Mouse (Mus musculus): Measurements from ENCODE around the gene Parp14.

Gene Parp14

DNA sequence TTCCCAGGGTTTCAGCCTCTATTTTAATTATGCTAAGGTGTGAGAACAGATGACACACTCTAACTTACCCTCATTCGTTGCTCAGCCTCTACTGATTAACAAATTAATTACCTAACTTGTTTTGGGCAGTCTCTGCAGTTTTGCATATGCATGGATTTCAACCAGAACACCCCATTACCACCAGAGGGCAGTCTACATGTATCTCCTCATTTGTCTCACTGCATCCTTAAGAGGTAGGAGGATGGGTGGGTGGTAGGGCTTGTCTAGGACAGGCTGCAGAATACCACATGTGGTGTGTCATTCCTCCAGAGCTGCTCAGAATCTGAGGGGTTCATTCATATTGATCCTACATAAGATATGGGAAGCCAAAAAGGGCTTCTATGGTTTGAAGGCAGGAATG is 31.7 kb downstream of the Parp14 start:
- H3K27me3 ChIP-seq (ENCODE audit: control insufficient read depth, insufficient read depth, low read length, poor library complexity, severe bottlenecking) = no peaks in the 10 kb centered on the region
- peaks cover 23% of the 10 kb centered on the region for H3K36me3 ChIP-seq (ENCODE audit: control insufficient read depth, insufficient read depth, low read length, poor library complexity, severe bottlenecking)
- peak; percentile 72 for DNase-seq (ENCODE audit: low read depth, low spot score)

DNA sequence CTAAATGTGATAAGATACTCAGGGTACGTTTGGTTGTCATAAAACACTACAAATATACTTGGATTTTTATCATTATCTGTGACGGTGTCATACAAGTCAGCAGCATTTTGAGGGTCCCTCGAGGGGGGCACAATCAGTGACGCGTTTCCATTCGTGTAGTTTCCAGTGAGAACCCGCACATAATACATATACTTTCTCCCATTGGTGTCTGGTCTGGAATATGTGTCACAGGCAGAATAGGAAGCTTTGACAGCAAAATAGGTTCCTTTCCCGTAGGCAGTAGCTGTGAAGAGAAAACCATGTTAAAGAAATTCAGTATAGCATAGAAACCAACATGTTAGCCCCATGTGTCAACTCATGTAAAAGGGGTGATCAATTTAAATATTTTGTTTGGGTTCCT is 36.7 kb downstream of the Parp14 start:
- H3K27me3 ChIP-seq (ENCODE audit: control insufficient read depth, insufficient read depth, low read length, poor library complexity, severe bottlenecking) = no peaks in the 10 kb centered on the region
- DNase-seq (ENCODE audit: low read depth, low spot score) = no peak
- peaks cover 19% of the 10 kb centered on the region for H3K36me3 ChIP-seq (ENCODE audit: control insufficient read depth, insufficient read depth, low read length, poor library complexity, severe bottlenecking)

DNA sequence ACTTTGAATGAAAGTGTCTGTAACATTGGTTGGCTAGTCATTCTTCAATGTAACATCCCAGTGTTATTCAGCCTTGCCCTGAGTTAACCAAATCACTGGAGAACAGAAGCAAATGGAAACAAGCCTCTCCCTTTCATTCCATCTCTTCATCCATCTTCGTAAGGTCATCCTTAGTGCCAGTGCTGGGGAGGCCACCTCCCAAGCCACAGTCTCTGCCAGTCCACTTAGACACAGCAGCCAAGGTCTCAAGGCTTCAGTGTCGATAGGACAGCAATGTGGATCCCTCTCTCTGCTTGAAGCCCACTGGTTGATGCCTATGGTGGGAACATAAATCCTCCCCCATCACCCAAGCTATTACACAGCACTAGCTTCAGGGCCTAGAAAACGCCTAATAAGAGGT is 38.4 kb downstream of the Parp14 start:
- H3K27me3 ChIP-seq (ENCODE audit: control insufficient read depth, insufficient read depth, low read length, poor library complexity, severe bottlenecking) = no peaks in the 10 kb centered on the region
- H3K36me3 ChIP-seq (ENCODE audit: control insufficient read depth, insufficient read depth, low read length, poor library complexity, severe bottlenecking) = peaks cover 15% of the 10 kb centered on the region
- no peak for DNase-seq (ENCODE audit: low read depth, low spot score)

DNA sequence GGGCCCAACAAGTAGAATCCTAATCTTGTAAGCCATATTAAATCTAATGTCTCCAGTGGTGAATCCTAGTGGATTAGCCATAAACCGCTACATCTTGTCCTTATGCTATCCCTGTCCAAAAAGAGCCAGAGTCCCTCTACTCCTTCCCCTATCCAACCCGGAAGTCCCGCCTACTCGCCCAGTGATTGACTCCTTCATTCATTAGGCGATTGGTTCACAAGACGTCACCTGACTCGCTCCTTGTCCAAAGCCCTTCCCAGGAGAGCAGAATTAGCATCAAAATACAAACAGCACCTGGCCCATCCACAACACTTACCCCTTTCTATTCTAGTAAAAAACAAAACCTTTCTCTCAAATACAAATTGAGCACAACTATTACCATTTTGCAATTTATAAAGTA is 41.3 kb downstream of the Parp14 start:
- H3K27me3 ChIP-seq (ENCODE audit: control insufficient read depth, insufficient read depth, low read length, poor library complexity, severe bottlenecking) = no peaks in the 10 kb centered on the region
- H3K36me3 ChIP-seq (ENCODE audit: control insufficient read depth, insufficient read depth, low read length, poor library complexity, severe bottlenecking) = peaks cover 8% of the 10 kb centered on the region
- DNase-seq (ENCODE audit: low read depth, low spot score) = no peak

DNA sequence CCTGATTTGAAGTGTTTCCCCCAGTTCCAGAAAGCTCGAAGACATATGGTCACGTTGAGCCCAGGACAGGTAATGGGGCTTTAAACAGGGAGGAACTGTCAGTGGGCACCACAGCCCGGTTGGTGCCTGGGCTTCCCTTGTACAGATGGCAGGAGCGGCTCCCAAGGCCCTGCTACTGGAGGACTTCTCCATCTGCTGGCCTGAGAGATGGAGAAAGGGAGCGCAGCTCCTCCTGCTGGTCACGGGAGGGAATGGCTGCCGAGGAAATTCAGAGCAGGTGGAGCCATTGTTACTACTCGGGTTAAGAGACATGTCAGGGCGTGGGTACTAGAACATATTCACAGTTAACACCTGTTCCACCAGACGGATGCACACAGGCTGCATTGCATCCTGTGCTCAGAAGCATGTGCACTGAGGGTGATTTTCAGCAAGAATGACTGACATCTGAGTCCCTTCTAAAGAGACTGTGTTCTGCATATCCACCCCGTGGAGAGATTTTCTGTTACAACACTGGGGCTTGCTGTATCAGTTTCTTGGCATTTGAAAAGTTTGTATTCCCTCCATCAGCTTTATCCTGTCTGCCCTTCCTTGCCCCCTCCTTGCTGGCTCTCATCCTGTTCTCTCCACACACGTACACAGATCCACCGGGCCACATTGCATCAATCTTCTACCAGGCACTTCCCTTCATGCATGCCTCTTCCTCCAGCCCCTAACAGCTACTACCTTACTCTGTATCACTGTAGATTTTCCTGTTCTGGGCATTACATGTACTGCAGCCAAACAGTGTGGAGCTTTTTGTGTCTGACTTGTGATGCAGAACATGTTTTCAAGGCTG is 53.9 kb downstream of the Parp14 start:
- peak; percentile 83 for DNase-seq (ENCODE audit: low read depth, low spot score)
- Histone ChIP-seq H3K36me3 (ENCODE audit: control insufficient read depth, insufficient read depth, low read length, poor library complexity, severe bottlenecking) (peaks cover 4% of the 10 kb centered on the region; the same call in 1 of the 2 replicates), H3K27me3 (ENCODE audit: control insufficient read depth, insufficient read depth, low read length, poor library complexity, severe bottlenecking) (no peaks in the 10 kb centered on the region)

DNA sequence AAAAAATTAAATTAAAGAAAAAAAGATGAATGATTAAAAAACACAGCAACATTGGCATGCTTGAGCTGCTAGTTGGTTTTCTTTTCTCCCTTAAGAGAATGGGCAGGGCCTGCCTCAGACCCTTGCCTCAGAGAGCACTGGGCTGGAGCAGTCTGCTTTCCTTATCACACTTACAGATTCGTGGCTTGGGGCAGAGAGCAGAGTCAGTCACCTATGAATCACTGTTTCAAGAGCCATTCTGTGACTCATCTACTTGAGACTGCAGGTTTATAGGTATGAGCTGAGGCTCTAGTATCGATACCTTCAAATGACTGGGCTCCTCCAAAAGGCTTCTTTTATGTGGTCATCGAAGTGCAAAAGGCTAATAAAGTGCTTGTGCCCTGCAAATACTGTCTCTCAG is 58.2 kb downstream of the Parp14 start:
- Histone ChIP-seq H3K27me3 (ENCODE audit: control insufficient read depth, insufficient read depth, low read length, poor library complexity, severe bottlenecking) (no peaks in the 10 kb centered on the region), H3K36me3 (ENCODE audit: control insufficient read depth, insufficient read depth, low read length, poor library complexity, severe bottlenecking) (peaks cover 2% of the 10 kb centered on the region; the same call in 1 of the 2 replicates)
- no peak for DNase-seq (ENCODE audit: low read depth, low spot score)

DNA sequence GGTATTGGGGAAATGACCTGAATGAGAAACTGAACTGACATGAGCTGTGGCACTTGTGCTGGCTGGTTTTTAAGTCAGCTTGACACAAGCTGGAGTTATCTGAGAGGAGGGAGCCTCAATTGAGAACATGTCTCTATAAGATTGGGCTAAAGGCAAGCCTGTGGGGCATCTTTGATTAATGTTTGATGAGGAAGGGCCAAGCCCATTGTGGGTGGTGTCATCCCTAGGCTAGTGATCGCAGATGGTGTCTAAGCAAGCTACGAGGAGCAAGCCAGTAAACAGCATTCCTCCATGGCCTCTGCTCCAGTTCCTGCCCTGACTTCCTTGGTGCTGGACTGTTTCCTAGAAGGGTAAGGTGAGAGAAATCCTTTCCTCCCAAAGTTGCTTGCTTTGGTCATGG is 62.5 kb downstream of the Parp14 start:
- no peaks in the 10 kb centered on the region for H3K27me3 ChIP-seq (ENCODE audit: control insufficient read depth, insufficient read depth, low read length, poor library complexity, severe bottlenecking)
- no peak for DNase-seq (ENCODE audit: low read depth, low spot score)
- H3K36me3 ChIP-seq (ENCODE audit: control insufficient read depth, insufficient read depth, low read length, poor library complexity, severe bottlenecking) = peaks cover 2% of the 10 kb centered on the region

DNA sequence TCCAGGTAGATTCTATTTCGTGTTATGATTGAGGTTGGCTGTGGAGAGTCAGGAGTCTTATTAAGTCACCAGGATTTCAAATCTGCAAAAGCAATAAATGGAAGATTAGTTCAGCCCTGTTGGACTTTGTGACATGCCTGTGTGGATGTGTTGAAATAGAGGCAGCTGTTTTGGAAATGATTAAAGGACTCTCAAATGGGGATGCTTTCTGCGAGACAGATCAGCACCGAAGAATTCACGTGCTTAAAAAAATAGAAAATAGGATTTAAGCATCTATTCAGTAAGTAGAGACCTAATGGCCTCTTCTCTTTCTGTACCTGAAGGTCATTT is 63.7 kb downstream of the Parp14 start:
- no peaks in the 10 kb centered on the region for H3K27me3 ChIP-seq (ENCODE audit: control insufficient read depth, insufficient read depth, low read length, poor library complexity, severe bottlenecking)
- DNase-seq (ENCODE audit: low read depth, low spot score) = no peak
- H3K36me3 ChIP-seq (ENCODE audit: control insufficient read depth, insufficient read depth, low read length, poor library complexity, severe bottlenecking) = peaks cover 2% of the 10 kb centered on the region

DNA sequence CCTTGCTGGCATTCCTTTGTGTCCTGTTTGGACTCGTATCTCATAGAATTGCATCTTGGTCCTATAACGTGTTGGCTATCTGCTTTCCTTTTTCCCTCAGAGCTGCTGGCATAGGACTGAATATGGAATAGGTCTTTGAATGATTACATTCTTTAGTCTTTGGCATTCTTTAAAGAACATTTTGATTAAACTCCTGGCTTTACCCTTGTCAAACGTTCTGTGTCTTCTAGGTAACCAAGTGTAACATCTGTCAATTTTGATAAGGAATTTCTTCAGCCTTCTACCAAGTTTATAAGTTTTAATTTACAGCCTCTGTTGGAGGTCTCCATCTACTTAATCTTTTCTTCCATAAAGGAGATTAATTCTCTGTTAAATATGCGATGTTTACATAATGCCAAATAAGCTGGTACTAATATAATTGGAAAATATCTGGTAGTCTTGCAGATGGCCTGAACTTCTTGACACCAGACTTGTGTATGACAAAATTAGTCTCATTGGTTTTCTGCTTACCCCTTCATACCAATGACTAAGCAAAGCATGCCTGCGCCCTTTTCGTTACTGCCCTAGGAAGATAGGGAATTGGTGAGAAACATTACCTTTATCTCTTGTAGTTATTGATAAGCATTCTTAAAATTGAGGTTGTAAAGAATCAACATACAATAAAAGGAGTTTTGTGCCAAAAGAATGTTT is 64.2 kb downstream of the Parp14 start:
- DNase-seq (ENCODE audit: low read depth, low spot score) = no peak
- Histone ChIP-seq H3K27me3 (ENCODE audit: control insufficient read depth, insufficient read depth, low read length, poor library complexity, severe bottlenecking) (no peaks in the 10 kb centered on the region), H3K36me3 (ENCODE audit: control insufficient read depth, insufficient read depth, low read length, poor library complexity, severe bottlenecking) (peaks cover 2% of the 10 kb centered on the region)

DNA sequence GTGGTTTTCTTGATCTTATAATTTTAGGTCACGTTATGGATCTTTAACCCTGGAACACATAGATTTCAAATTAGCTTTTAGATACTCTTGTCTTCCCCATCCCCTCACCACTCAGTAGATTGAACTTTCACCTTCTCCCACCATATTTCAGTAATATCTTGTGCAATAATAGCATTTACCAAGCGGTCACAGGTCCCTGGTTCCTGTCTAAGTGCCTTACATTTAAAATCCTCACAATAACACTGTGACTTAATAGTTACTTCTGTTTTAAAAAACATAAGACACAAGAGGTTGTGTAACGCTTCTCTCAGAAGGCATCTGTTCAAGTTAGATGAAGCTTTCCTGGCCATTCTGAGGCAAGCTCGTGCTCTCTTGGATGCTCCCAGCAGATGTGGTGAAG is 67.6 kb downstream of the Parp14 start:
- no peaks in the 10 kb centered on the region for H3K27me3 ChIP-seq (ENCODE audit: control insufficient read depth, insufficient read depth, low read length, poor library complexity, severe bottlenecking)

DNA sequence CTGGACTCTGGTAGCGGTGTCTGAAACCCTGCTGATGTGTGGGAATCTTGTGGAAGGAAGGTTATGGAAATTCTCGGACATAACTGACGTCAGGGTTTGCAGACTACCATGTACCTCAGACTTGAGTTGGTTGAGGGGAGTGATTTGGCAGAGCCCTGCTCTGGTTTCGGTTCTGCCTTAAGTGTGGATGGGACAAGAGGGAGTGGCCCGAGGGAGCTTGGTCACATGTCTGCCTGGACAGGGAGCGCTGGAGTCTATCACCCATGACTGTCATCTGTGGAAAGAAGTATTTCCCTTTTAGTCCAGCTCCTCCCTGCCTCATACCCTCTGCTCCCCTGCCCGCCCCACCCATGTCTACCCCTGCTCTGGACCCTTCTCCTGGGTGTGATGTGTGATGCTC is 69.2 kb downstream of the Parp14 start:
- H3K27me3 ChIP-seq (ENCODE audit: control insufficient read depth, insufficient read depth, low read length, poor library complexity, severe bottlenecking) = no peaks in the 10 kb centered on the region
- H3K36me3 ChIP-seq (ENCODE audit: control insufficient read depth, insufficient read depth, low read length, poor library complexity, severe bottlenecking) = peaks cover 3% of the 10 kb centered on the region; the same call in 1 of the 2 replicates
- no peak for DNase-seq (ENCODE audit: low read depth, low spot score)

More for the DNA sequence above, 67.6 kb downstream of the Parp14 start:
- H3K36me3 ChIP-seq (ENCODE audit: control insufficient read depth, insufficient read depth, low read length, poor library complexity, severe bottlenecking) = peaks cover 3% of the 10 kb centered on the region; the same call in 1 of the 2 replicates
- no peak for DNase-seq (ENCODE audit: low read depth, low spot score)

DNA sequence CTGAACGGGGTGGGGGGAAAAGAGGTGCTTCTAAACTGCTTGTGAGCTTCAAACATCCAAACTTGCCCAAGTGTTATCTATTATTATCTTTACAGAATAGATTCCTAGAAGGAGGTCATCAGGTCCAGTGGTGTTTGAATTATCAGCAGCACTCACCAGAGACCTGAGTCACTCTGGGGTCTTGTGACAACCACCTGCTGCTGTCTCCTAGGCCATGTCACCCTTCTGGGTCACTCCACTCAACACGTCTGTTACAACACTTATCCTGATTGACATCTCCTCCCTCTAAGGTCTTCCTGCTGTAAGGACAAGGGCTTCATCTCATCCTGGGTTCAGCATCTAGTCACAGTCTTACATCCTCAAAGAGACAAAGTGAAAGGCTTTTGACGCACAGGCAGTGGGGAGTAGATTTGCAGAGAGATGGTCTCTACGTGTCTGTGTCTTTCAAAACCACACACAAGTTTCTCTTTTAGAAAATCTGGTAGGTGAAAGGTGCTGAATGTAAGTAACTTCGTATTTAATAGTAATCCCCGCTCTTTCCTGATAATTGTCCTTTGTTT is 79.3 kb downstream of the Parp14 start:
- H3K27me3 ChIP-seq (ENCODE audit: control insufficient read depth, insufficient read depth, low read length, poor library complexity, severe bottlenecking) = no peaks in the 10 kb centered on the region
- peaks cover 4% of the 10 kb centered on the region; the same call in 1 of the 2 replicates for H3K36me3 ChIP-seq (ENCODE audit: control insufficient read depth, insufficient read depth, low read length, poor library complexity, severe bottlenecking)
- no peak for DNase-seq (ENCODE audit: low read depth, low spot score)

DNA sequence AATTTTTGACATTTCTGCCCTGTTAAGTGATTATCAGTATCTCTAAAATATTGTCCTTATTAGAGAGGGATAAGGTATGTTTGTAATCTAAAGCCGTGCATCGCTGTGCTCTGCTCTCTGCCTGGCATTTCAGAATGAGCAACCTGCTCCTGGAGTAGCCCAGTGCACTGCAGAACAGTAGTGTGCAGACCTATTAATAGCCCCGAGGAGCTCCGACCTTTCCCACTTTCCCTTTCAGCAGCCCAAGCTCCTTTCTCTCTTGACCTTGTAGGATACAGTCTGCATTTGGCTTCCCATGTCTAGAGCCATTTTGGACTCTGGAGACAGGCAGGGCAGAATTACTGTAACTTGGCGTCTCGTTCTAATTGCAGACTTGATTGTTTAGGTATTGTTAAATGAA is 83.0 kb downstream of the Parp14 start:
- Histone ChIP-seq H3K36me3 (ENCODE audit: control insufficient read depth, insufficient read depth, low read length, poor library complexity, severe bottlenecking) (peaks cover 3% of the 10 kb centered on the region; the same call in 1 of the 2 replicates), H3K27me3 (ENCODE audit: control insufficient read depth, insufficient read depth, low read length, poor library complexity, severe bottlenecking) (no peaks in the 10 kb centered on the region)
- DNase-seq (ENCODE audit: low read depth, low spot score) = no peak

DNA sequence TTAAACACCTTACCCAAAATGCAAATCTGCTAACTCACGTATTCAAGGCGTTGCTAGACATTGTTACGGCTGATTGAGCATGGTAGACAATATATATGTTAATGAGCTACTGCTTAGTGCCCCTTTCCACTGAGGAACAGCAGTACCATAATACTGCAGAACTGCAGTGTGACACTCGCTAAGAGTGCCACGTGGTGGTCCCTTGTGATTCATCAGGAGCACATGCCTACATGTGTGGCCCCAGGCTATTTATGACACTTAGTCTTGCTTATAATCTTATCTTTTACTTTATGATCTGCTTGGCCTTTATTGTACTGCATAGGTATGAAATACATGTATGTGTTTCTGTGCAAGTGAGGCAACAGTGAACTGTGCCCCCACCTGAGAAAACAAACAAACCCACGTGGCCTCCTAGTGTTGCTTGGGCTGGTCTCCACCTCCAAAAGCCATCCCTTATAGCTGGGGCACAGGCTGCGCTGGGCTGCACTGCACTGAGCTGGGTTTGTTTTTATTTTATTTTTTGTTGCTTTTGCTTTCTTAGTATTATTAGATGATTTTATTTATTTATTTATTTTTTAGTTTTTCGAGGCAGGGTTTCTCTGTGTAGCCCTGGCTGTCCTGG is 83.7 kb downstream of the Parp14 start:
- H3K36me3 ChIP-seq (ENCODE audit: control insufficient read depth, insufficient read depth, low read length, poor library complexity, severe bottlenecking) = peaks cover 3% of the 10 kb centered on the region; the same call in 1 of the 2 replicates
- no peak for DNase-seq (ENCODE audit: low read depth, low spot score)
- no peaks in the 10 kb centered on the region for H3K27me3 ChIP-seq (ENCODE audit: control insufficient read depth, insufficient read depth, low read length, poor library complexity, severe bottlenecking)

DNA sequence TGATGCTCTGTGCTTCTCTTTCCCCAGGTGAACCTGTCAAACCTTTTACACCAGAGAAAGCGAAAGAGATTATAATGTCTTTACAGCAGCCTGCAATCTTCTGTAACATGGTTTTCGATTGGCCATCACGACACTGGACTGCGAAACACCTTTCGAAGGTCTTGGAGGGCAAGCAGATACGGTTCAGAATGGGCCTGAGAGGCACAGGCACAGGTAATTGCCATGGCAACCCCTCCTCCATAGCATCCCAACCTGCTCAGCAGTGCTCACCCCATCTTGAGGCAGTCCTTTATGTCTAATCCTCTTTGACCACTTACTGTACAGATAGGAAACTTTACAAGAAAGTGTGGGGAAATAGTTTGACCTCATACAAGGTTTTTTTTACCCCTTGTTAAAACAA is 84.2 kb downstream of the Parp14 start:
- H3K27me3 ChIP-seq (ENCODE audit: control insufficient read depth, insufficient read depth, low read length, poor library complexity, severe bottlenecking) = no peaks in the 10 kb centered on the region
- H3K36me3 ChIP-seq (ENCODE audit: control insufficient read depth, insufficient read depth, low read length, poor library complexity, severe bottlenecking) = peaks cover 3% of the 10 kb centered on the region; the same call in 1 of the 2 replicates
- DNase-seq (ENCODE audit: low read depth, low spot score) = no peak

All from splenic B cell, adult 2 months (primary cell).